Mouse (Mus musculus) ovary, adult 2 months (tissue): Measurements from ENCODE around the gene Irf3. TPM values are rescaled to one million over a fixed set of nuclear protein-coding genes. Genes with fewer than 3 reads are reported as not detected.

ENCODE experiments used
- polyA plus RNA-seq: library from polyadenylated mRNA; depleted of rRNA; stranded (reverse); fragments of >200 nt; gene quantifications from 2 replicates; pipeline ENCODE4 v1.2.3, GENCODE M21; 2012; rRNA removed

Irf3 gene
- 154 and 158 TPM in 2 replicates for polyA plus RNA-seq

DNA sequence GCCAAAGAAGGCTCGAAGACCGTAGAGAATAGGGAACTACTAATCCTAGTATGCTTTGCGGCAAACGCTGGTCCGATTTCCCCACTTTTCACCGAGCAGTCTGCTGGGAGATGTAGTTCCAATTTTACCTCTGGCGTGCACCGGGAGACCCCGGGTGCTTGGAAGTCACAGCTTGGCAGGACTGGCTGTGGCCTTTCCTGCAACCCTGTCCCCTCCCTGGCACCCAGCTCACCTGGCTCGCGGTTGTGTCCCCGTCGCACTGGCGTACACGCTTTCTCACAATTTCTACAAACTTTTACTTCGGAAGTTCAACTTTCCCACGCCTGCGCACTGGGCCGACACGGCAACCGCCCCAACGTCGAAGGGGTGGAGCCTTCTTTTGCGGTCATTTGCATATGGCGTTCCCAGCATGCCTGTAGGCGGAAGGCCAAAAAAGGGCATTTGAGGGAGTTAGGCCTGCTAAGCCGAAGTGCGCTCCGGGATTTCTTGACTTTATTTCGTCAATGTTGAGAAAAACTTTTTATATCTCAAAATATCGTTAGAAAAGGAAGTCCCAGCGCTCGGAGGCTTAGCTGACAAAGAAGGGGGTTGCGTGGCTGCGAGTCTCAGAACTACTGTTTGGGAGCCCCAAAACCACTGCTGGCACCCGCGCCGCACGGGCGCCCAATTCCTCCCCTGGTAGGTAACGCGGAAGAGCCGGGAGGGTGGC is at the start of gene Irf3:
Irf3 (plus strand) TSS at position 418 of the 709 bp plus-strand sequence.

DNA sequence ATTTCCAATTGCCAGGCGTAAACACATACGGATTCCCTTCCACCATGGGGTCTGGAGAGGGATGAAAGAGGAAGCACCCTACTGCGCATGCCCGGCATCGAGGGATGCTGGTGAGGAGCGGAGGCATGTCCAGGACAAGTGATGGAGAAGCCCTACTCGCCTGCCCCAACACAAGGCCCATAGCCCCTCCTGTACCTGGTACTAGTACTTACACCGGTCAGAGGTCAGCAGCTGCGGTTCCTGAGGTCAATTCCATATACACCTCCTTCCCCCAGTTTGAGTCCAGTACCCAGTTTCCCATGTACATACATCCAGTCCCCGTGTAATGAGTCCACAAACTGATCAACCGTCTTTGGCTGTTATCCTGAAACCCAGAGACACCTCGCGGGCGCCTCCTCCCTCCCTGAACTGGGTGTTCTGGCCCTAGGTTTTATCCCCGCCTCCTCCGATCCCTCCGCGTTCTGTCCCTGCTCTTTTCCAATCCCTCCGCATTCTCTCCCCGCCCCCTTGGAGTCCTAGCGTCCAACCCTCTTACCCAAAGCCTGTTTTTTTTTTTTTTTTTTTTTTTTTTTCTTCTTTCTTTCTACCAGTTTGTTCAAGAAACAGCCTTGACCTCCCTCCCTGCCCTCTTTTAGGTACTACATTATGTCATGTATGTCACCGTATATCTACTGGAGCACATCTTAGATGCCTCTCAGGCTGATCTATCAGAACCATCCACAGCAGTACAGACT is 22.9 kb upstream of the Irf3 start, which contains the start of gene Cpt1c:
Cpt1c (minus strand) TSS at position 469 of the 734 bp plus-strand sequence.

DNA sequence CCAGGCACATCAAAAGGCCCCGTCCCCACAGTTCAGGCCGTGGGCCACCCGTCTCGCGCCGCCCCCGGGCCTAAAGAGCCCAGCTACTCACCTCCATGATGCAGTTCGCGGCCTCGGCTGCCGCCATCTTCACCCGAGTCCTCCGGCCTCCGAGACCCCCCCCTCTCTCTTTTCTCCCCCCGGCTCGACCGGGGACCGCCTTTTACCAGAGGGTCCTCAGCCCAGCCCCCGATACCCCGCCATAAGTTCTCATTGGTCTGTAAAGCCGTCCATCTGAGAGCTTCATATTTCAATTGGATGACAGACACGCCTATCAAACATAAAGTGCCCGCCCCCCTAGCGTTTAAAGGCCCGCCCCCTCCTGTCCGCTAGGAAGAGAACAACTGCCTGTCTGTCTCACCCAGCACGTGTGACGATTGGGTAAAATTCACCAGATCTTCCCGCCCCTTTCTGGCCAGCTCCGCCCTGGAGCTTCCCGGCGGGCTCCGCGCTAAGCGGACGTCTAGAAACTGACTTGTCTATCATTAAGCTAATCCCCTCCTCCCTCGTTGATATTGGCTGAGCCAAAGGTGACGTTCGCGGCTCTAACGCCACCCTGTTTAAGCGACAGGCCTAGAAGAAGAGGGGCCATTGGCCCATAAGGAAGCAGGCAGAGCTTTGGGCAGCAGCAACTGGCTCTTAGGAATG is 11.1 kb upstream of the Irf3 start, which contains the start of gene Prmt1:
Prmt1 (minus strand) TSS at position 377 of the 687 bp plus-strand sequence.

DNA sequence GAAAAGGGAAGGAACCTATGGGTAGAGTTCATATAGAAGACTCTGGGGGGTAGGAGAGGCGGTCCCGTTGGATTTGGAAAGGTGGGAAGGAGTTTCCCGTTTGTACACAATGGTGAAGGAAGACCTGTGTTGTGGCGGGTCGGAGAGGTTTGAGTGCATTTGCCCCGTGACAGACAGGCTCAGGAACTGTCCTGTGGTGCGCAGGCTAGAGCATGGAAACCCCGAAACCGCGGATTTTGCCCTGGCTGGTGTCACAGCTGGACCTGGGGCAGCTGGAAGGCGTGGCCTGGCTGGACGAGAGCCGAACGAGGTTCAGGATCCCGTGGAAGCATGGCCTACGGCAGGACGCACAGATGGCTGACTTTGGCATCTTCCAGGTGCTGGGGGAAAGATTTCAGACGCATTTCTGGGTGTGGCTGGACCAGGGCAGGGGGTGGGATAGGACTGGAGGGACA is 1.1 kb downstream of the Irf3 start, which contains the start of gene Bcl2l12:
Bcl2l12 (minus strand) TSS at position 212 of the 455 bp plus-strand sequence.

DNA sequence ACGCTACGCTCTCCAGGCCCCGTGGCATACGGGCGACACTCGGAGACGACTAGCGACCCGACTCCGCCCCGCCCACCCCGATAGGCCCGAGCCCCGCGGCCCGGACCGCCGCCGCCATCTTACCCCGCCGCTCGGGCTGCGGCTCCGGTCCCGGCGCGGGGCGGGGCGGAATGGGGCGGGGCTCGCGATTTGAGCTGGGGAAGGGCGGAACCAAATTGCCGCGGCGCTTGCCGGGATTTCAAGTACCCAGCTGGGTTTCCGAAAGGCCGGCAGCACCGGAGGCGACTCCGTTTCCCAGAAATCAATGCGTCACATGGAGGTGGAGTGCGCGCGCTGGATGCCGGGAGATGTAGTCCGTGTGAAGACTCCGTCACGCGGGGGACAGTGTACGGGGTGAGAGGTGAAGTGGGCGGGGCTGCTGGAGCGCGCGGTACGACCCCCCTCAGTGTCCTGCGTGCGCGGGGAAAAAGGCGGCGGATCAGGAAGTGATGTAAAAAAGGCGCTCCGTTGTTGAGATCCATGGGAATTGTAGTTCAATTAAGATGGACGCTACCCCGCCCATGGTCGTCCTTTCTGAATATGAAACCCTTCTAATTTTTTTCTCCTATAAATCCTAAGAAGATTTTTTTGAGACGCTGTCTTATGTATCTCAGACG is 18.6 kb downstream of the Irf3 start, which contains the start of gene Scaf1:
Scaf1 (minus strand) TSS at position 407 of the 656 bp plus-strand sequence.

DNA sequence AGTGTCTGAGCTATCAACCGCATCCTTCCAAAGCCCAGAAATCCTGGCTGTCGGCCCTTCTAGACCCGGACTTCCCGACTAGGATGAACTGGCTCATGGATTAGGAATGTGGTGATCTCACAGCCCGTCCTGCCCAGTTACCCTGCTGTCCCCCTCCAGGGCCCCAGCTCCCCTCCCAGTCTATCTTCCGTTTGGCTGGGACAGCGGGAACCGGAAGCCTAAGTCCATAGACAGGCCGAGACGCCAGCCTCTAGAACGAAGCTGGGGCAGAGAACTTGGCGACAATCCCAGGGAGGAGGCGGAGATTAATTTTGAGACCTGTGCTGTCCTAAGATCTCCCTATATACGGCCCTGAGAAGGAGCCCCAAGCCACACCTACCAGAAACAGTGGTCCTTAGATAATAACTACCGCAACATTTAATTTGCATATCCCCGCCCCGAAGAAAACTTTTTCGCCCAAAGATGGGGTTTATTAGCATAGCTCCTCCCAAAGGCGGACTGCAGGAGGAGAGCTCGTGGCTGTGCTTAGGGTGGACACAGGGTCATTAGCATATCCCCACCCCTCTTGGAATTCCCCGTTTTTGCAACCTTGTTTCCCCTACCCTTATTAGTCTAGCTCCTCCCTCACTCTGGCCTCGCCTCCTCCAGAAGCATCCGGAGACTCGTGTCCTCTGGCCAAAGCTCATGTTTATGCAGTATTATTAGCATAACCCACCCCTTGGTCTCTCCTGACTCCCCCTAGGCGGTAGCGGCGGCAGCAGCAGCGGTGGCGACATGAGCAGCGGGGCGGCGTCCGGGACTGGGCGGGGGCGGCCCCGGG is 20.0 kb downstream of the Irf3 start, which contains the start of gene Rras:
Rras (plus strand) TSS at position 720 of the 820 bp plus-strand sequence.

Other genes starting within 250 kb of the Irf3 start
- 30.5 and 41.0 TPM in 2 replicates for gene Vrk3, start 249.2 kb upstream of the Irf3 start, polyA plus RNA-seq
- gene Zfp473, start 246.6 kb upstream of the Irf3 start, polyA plus RNA-seq = 0.66 and 0.89 TPM in 2 replicates
- gene Nup62, start 181.6 kb upstream of the Irf3 start, polyA plus RNA-seq = 121 and 156 TPM in 2 replicates
- 3.7 and 5.0 TPM in 2 replicates for gene Il4i1, start 181.3 kb upstream of the Irf3 start, polyA plus RNA-seq
- gene Atf5, start 181.0 kb upstream of the Irf3 start, polyA plus RNA-seq = 231 and 322 TPM in 2 replicates
- 475 and 657 TPM in 2 replicates for gene Akt1s1, start 148.7 kb upstream of the Irf3 start, polyA plus RNA-seq
- gene Tbc1d17, start 148.6 kb upstream of the Irf3 start, polyA plus RNA-seq = 147 and 164 TPM in 2 replicates
- gene Pnkp, start 140.5 kb upstream of the Irf3 start, polyA plus RNA-seq = 65.1 and 72.1 TPM in 2 replicates
- 762 and 793 TPM in 2 replicates for gene Ptov1, start 127.9 kb upstream of the Irf3 start, polyA plus RNA-seq
- 274 and 494 TPM in 2 replicates for gene Med25, start 104.9 kb upstream of the Irf3 start, polyA plus RNA-seq
- gene Fuz, start 101.6 kb upstream of the Irf3 start, polyA plus RNA-seq = 133 and 143 TPM in 2 replicates
- gene Ap2a1, start 68.2 kb upstream of the Irf3 start, polyA plus RNA-seq = 132 and 136 TPM in 2 replicates
- 0.08 TPM in 1 of 2 replicates, not detected in the other for gene Tsks, start 54.4 kb upstream of the Irf3 start, polyA plus RNA-seq
- 61.1 and 66.1 TPM in 2 replicates for gene Cpt1c, start 22.8 kb upstream of the Irf3 start, polyA plus RNA-seq
- 364 and 448 TPM in 2 replicates for gene Prmt1, start 11.1 kb upstream of the Irf3 start, polyA plus RNA-seq
- gene Bcl2l12, start 1.1 kb downstream of the Irf3 start, polyA plus RNA-seq = 43.3 and 49.2 TPM in 2 replicates
- 116 and 132 TPM in 2 replicates for gene Scaf1, start 18.7 kb downstream of the Irf3 start, polyA plus RNA-seq
- 161 and 171 TPM in 2 replicates for gene Rras, start 20.3 kb downstream of the Irf3 start, polyA plus RNA-seq
- gene Prr12, start 55.2 kb downstream of the Irf3 start, polyA plus RNA-seq = 17.5 and 18.4 TPM in 2 replicates
- gene Nosip, start 64.8 kb downstream of the Irf3 start, polyA plus RNA-seq = 157 and 163 TPM in 2 replicates
- gene Prrg2, start 65.0 kb downstream of the Irf3 start, polyA plus RNA-seq = 90.9 and 100 TPM in 2 replicates
- gene Rcn3, start 94.6 kb downstream of the Irf3 start, polyA plus RNA-seq = 537 and 545 TPM in 2 replicates
- gene Fcgrt, start 106.2 kb downstream of the Irf3 start, polyA plus RNA-seq = 132 and 135 TPM in 2 replicates
- gene Rps11, start 126.8 kb downstream of the Irf3 start, polyA plus RNA-seq = 173 and 237 TPM in 2 replicates
- gene Rpl13a, start 131.1 kb downstream of the Irf3 start, polyA plus RNA-seq = 1,241 and 3,203 TPM in 2 replicates
- 1.9 TPM in 1 of 2 replicates, not detected in the other for gene Gm45713, start 138.6 kb downstream of the Irf3 start, polyA plus RNA-seq
- gene Flt3l, start 138.8 kb downstream of the Irf3 start, polyA plus RNA-seq = 38.5 and 68.0 TPM in 2 replicates
- gene Pih1d1, start 156.7 kb downstream of the Irf3 start, polyA plus RNA-seq = 60.2 and 64.9 TPM in 2 replicates
- 87.7 and 97.6 TPM in 2 replicates for gene Aldh16a1, start 156.9 kb downstream of the Irf3 start, polyA plus RNA-seq
- gene Slc17a7, start 166.3 kb downstream of the Irf3 start, polyA plus RNA-seq = 0.17 and 0.20 TPM in 2 replicates
- not detected in 2 replicates for gene Gfy, start 181.9 kb downstream of the Irf3 start, polyA plus RNA-seq
- gene Pth2, start 183.3 kb downstream of the Irf3 start, polyA plus RNA-seq = not detected in 2 replicates
- gene Ccdc155, start 207.2 kb downstream of the Irf3 start, polyA plus RNA-seq = 3.1 and 4.1 TPM in 2 replicates
- gene Dkkl1, start 214.5 kb downstream of the Irf3 start, polyA plus RNA-seq = 2.1 and 3.3 TPM in 2 replicates
- 119 and 183 TPM in 2 replicates for gene Tead2, start 218.1 kb downstream of the Irf3 start, polyA plus RNA-seq
- gene Cd37, start 241.5 kb downstream of the Irf3 start, polyA plus RNA-seq = 13.2 and 14.5 TPM in 2 replicates
- 0.15 and 0.40 TPM in 2 replicates for gene Slc6a16, start 243.4 kb downstream of the Irf3 start, polyA plus RNA-seq